Mouse (Mus musculus) ovary, adult 18-20 months (tissue): ENCODE measurements around the gene Swi5.

Experiments used
- DNase-seq: peaks from one replicate; pipeline ENCODE4 v3.0.0; 2022; ENCODE audit warnings: low spot score, mixed read lengths

Swi5 gene

DNA sequence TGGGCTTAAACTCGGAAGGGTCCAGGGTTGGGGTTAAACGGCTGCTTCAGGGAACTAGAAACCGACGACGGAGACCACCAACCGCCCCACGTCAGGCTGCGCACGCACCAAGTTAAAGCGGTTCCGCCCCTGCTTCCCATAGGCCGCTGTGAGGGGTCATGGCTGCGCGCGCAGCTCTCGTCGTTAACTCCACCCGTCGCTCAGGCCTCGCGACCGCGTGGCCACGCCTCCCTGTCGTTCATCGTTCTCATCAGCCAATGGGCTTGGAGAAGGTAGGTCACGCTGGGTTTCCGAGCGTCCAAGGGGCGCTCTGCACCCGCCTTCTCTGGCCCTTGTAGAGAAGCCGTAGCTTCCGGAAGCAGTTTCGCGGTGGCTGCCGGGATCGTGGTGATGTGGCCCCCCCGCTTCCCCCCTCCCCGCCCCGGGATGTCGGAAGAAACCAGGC lies at the start of gene Swi5:
Swi5 (minus strand) TSS at position 153 of the 445 bp plus-strand sequence.
- DNase-seq: peak; percentile 97

DNA sequence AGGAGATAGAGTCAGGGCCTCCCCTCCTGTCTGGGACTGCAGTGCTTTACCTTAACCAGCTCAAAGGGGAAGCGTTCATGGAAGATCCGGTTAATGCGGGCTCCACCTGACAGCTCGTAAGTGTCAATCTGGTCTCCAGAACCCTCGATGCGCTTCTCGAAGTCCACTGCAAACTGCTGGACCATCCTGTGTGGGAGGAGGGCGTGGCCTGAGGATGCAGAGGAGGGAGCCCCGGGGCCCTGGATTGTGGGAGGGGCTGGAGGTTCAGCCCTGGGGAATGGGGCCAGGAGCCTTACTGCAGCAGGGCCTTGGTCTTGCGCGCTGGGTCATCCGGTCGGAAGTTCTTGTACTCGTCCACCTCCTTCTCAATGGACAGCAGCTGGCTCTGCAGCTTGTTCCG lies 48.0 kb upstream of the Swi5 start:
- no peak for DNase-seq

DNA sequence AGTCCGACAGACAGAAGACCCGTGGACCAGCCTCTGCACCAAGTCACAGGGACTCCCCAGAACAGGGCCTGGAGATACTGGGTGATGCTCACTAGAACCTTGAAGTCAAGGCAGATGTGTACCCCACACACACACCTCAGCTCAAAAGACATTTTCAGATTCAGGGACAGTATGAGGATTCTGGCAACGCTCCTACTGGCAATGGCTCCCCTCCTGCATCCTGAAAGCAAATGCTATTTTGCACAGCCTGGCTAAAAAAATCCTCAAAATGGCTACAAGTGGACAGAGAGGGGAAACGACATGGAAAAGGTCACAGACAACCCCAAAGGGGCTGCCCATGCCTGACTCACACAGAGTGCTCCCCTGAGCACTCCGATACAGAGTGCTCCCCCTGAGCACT lies 44.3 kb upstream of the Swi5 start:
- no peak for DNase-seq

DNA sequence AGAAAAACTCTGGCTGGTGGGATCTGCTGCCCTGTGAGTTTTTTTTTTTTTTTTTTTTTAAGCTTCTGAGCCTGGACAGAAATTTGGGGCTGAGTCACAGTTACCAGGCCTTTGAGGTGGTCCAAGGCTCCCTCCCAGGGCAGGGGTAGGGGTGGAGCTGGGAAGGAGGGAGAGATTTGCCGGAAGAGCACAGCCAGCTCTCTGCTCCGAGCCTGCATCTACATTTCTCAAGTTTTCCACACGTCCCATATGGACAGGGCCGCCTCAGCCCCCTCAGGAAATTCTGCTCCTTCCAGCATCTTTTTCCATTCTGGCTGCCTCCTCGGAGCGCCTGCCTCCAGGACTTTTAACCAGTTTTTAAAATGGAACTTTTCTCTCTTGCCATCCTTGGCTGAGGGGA lies 41.7 kb upstream of the Swi5 start:
- no peak for DNase-seq

DNA sequence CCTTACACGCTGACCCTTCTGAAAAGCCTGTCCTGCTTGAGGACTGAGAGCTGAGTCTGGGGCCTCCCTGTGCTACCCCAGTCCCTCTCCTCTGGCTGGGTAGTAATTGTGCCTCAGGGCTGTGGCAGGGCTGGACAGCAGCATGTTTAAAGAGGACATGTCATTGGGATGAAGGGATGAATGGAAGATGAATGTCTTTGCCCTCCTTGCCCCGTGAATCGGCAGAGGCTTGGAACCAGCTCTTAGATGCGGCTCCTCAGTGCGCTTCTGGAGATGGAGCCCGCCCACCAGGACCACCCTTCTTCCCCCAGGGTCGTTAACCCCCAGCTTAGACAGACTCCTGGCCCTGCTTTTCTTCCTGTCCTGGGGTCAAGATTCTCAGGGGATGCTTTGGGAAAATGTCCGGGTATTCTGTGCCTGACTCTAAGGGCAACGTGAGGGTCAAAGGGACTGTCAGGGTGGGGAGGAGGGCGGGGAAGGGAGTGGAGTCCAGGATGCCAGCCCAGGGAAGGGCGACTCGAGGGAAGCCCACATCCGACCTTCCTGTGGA lies 41.1 kb upstream of the Swi5 start:
- no peak for DNase-seq

DNA sequence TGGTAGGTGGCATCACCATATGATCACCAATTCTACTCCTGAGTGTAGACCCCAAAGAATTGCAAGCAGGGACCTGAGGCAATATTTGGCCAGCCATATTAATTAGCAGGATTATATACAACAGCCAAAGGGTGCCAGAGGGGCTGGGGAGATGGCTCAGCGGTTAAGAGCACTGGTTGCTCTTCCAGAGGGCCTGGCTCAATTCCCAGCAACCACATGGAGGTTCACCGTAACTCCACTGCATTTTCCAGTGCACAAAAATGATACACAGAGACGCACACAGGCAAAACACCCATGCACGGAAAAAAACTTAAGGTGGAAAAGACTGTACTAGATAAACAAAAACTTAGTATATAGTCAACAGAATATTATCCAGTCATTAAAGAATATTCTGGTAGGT lies 39.3 kb upstream of the Swi5 start:
- DNase-seq: no peak

DNA sequence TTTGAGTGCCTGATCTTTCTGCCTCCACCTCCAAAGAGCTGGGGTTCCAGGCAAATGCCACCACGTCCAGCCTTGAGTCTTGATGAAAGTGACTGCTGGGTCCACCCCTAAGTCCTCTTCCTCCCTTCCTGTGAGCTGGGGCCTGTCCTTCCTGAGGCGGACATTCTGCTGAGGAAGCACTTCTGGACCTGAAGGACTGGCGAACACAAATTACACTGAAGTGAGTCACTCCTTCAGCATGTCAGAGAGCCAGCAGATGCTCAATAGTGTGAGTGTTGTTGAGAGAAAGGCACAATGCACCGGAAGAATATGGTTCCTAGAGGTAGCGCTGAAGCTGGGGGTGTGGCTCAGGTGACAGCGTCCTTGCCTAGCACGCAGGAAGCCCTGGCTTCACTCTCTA lies 37.5 kb upstream of the Swi5 start:
- DNase-seq: no peak

DNA sequence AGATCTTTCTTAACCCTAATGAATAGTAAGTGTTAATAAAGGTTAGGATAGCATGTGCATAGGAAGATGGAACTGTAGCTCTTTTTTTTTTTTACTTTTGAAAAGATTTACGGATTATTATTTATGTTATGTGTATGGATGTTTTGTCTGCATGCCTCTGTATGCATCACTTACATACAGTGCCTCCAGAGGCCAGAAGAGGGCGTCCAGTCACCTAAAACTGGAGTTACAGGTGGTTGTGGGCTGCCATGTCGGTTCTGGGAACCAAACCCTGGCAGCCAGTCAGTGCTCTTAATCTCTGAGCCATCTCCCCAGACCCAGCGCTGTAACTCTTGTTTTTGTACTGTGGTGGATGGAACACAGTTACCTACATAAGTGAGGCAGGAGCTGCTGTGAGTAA lies 36.4 kb upstream of the Swi5 start:
- DNase-seq: no peak

DNA sequence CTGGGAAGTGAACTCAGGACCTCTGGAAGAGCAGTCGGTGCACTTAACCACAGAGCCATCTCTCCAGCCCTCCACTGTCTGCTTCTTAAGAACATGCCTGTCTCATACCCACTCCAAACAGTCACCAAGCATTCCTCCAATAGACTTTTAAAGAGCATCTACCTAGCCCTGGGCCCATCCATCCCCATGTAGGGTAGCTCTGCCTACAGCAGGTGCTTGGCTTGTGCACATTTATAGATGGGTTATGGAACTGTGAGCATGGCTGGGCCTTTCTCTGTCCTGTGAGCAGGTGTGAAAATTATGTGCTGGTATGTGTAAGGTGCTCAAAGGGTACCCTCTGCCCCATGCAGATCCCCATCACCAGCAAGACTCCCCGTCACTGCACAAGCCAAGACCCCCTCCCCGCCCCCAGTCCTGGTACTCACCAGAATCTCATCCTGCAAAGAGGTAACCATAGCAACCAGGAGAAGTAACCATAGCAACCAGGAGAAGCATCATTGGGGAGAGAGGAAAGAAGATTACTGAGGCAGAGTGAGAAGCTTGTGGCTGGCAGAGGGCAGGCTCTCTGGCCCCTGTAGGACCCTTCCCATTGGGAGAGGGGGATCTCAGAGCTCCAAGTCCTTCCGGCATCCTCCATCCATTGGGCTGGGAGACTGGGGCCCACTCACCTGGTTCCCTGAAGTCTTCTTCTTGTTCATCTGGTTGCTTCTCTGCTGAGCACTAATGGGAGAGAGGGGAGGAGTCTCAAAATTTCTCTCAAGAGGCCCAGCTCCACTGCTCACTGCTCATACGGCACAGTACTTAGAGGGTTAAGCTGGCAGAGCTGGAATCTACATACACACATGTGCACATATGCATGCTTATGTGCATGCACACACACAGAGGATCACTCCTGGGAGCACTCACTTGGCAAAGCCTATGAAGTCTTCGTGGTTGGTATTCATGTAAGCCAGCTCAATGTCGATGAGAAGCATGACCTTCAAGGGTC lies 35.2 kb upstream of the Swi5 start:
- no peak for DNase-seq

DNA sequence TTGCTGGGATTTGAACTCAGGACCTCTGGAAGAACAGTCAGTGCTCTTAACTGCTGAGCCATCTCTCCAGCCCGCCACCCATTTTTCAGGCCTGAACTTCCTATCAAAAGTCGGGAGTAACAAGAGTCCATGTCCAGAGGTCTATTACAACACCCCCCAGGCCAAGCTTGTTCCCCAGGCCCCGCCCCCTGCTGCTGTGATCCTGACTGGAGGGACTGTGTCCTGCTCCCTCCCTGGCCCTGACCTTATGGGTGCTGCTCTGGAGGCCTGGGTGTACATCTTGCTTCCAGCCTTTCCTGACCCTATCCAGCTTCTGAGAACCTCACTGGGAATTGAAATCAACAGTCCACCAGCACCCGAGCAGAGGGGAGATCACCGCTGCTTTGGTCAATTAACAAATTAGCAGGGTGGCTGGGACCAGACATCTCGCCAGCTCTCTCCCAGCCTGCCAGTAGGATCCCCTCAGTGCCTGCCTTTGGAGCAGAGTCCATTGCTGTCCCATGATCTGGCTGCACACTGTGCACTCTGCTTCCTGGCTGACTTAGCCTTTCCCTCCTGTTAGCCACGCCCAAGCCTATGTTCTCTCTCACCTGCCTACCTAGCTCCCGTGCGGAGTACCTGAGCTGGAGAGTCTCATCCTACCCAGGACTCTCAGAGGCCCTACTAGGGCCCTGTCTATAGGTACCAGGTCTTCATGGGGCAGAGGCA lies 33.9 kb upstream of the Swi5 start:
- no peak for DNase-seq

DNA sequence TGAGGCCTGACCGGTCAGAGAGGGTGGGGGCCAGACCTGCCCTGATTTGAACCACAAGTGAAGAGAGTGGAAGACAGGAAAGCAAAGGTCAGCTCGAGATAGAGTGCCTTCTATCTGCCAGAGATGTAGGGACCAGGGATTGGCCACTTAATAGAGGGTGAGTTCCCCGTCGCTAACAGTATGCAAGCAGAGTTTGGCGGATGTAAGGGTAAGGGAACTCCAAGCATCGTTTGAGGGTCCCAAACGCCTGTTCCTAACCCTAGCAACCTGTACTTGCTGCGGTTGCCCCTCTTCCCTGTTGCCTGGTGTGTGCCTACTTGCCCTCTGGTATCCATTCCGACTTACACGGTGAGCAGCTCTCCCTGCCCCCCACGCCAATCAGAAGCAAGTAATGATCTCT lies 32.8 kb upstream of the Swi5 start:
- DNase-seq: no peak

DNA sequence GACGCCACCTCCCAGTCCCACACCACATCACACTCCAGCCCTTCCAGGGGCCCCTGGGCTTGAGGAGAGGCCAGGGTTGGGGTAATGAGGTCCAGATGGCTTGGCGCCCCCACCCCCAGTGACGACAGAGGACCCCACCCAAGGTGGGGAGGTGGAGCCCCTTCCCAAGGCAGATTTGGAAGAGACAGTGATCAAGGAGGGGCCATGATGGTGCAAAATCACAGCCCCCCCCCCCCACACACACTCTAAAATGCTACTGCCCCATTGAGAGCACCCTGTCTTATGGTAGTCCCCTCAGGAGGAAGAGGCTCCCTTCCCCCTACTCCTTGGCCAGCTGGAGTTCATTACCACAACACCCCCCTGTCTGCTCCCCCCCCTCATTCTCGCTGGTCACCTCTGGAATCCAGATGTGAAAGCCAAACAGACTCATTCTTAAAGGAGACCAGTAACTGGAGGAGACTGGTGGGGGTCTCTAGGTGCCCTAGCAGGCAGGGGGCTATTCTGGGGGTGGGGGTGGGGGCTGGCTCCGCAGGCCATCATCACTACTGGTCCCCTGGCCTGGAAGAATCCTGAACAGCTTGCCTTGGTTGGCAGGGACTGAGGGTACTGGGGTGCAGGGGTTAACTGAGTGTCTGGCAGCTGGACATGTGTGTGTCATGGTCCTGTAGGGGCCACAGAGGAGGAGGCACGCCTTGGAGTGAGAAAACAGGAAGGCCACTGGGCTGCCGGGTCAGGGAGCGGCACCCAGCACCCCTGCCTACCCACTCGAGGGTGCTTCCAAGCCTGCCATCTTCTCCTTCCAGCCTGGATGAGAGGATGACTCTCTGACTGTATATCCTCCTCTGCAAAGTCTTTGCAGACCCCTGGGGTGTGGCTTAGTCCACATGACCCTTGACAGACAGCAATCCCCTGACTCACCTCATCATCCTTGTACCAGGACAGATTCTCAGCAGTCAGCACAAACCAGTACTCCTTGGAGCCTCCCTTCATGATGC lies 32.0 kb upstream of the Swi5 start:
- DNase-seq: no peak

DNA sequence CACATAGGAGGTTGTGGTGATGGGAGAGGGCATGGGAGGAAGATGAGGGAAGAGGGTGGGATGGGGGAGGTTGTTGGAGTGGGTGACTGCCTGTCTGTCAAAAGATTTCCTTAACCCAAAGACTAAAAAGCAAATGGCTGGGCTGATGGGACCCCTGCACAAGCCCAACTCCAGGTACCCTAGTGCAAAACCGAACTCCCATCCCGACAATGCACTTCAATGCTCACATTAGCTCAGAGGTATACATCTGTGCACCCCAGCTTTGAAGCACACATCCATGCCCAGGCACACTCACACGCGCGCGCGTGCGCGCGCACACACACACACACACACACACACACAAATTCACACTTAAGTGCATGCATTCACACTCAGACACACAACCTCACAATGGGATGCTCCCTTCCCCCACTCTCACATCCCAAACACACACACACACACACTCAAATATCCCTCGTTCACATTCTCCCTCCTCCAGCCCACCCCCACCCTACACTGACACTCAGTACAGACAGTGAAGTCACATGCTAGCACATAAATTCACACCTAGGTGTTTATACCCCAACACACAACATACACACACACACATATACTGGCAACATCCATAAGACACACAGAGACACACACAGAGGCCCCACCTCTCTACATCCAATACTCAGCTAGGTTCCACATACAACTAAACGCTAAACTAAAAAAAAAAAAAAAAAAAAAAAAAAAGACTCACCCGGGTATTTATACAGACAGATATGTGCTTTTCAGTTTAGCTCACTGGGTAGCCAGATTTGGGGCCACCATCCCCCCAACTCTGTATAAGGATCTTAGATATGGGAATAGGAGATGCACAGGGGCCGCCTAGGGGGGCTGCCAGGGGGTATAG lies 31.1 kb upstream of the Swi5 start:
- DNase-seq: no peak

DNA sequence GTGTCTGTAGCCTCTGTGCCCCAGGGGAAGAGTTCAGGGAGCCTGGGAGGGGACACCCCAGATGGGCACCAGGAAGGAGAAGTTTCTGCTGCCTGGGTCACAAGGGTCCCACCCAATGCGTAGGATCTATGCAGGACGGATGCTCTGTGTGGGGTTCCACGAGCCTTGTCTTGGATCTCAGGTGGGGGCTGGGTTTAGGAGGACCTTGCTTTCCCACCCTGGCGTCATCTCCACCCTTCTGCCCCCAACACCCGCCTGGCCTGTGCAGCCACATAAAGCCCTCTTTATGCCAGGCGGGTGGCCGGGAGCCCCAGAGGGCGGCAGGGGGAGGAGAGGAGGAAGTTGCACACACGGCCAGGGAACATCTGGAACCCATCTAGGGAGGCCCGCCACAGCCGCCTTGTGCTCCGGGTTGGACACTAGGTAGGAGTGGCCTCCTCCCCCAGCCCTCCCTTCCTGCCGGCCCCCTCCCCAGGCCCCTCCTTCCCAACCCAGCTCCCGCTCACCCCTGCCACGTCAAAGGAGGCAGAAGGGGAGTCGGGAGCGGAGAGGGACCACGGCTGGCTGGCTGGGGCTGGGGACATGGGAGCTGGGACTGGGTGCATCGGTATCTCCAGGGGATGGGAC lies 30.0 kb upstream of the Swi5 start:
- DNase-seq: peak; percentile 53

DNA sequence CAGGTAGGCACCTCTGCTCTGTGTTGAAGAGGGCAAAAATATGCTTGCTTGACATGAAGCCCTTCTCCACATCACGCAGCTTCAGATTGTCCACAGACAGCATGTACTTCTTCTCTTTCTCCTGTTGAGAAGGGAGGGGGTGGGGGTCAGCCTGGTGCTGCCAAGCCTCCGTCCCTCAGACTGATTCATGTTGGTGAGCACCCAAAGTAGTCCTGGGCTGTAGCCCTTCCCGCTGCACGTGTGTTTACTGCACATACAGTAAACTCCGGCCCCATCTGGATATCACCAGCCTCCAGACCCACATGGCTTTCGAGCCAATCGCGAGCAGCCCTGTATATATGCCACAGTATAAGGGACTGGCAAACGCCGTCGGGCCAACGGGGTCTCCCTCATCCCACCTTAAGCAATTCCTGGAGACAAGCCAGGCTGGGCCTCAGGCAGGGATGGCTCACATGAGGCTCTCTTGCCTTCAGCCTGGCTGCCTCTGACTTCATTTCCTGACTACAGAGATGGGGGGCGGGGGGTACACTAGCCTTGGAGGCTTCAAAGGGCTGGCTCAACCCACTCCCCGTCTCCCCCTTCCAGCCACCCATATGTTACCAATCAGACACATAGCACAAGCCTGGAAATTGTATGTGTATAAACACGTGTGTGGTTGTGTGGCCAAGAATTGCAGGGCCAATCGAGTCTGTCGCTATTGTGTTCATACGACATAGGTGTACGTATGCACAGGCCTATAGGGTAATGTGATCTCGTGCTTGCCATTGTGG lies 29.2 kb upstream of the Swi5 start:
- DNase-seq: no peak

DNA sequence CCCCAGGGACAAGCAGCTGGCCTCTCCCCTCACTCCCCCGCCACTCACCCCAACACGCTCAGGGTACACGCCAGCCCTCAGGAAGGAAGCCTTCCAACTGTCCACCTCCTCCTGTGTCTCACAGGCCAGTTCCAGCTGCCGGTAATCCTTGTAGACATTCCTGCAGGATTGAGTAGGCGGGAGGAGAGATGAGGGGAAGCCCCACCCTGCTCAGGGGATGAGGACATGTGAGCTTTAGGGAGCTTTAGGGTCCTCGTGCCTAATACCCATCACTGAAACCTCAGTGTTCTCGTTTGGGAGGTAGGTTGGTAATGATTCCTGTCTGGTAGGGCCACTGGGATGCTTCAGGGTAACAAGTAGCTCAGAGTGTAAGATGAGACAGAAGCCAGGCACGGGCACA lies 27.9 kb upstream of the Swi5 start:
- DNase-seq: no peak

DNA sequence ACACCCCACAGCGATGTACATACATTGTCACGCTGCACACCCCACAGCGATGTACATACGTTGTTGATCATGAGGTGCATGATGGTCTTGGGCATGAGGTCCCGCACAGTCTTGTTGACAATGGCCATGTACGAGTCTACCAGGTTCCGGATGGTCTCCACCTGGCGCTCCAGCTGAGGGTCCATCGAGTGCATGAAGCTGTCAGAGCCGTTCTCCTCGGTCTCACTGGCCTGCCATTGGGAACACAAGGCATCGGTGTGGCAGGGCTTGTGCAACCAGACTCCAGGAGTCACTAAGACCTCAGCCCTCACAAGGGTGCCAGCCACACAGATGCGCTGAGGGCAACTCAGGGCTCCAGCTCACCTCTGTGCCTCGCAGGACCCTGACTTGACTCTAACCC lies 27.0 kb upstream of the Swi5 start:
- no peak for DNase-seq

DNA sequence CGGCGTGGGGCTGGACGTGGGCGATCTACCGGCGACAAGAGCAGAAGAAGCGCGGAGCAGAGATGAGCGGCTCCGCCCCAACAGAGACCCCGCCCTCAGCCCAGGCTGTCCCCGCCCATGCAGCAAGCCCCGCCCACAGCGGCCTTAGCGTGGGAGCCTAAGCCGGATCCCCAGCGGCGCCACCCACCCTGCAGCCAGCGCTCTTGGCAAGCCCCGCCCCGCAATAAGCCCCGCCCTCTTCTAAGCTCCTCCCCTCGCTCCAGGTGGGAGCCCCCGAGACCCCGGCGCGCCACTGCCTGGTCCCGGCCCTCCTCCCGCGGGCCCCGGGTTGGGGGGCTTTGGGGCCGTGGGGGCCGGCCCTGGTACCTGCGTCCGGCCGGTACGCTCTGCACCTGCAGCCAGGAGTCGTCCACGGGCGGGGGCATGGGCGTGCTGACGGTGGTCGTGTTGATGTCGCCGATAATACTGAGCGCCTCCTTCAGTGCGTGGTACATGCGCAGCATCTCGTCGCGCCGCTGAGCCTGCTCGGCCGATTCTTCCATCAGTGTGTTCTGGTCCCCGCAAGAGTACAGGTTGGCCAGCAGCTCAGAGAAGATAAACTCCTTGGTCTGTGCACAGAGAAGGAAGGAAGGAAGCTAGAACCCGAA lies 24.6 kb upstream of the Swi5 start:
- DNase-seq: peak; percentile 64
